Mouse (Mus musculus) embryonic facial prominence, embryonic 15.5 days (tissue): ENCODE data around the gene Rtn4r. TPM values are rescaled to one million over a fixed set of nuclear protein-coding genes. Genes with fewer than 3 reads are reported as not detected.
"Not testable (repeated sequence)": the region's sequence is repeated elsewhere in the genome, so short reads cannot be mapped to it uniquely, and the experiment has no call there.

Source experiments
- ATAC-seq: fragments of 200-750 bp; cut with Nextera tagmentation; 2 replicates; pipeline ENCODE4 v1.8.0; 2017; ENCODE audit warnings: low read depth, moderate TSS enrichment; ENCODE audit not compliant: insufficient number of reproducible peaks, low FRiP score, low TSS enrichment
- H3K27ac ChIP-seq: fragments of 300-500 bp; sonication (generic); replicated peaks from 2 replicates; pipeline ENCODE4 v1.5.1; 2015; ENCODE audit warnings: mild to moderate bottlenecking, inconsistent platforms
- H3K27me3 ChIP-seq: fragments of 300-500 bp; sonication (generic); 2 replicates; pipeline ENCODE4 v1.6.1; 2015; ENCODE audit warnings: inconsistent platforms
- H3K36me3 ChIP-seq: fragments of 300-500 bp; sonication (generic); 2 replicates; pipeline ENCODE4 v1.6.1; 2015; ENCODE audit warnings: mild to moderate bottlenecking, inconsistent platforms
- H3K4me1 ChIP-seq: fragments of 300-500 bp; sonication (generic); 2 replicates; pipeline ENCODE4 v1.6.1; 2015; ENCODE audit warnings: inconsistent platforms
- H3K4me2 ChIP-seq: fragments of 300-500 bp; sonication (generic); replicated peaks from 2 replicates; pipeline ENCODE4 v1.6.1; 2015; ENCODE audit warnings: mild to moderate bottlenecking, inconsistent platforms
- H3K4me3 ChIP-seq: fragments of 300-500 bp; sonication (generic); replicated peaks from 2 replicates; pipeline ENCODE4 v1.5.1; 2015; ENCODE audit warnings: mild to moderate bottlenecking, inconsistent platforms
- H3K9ac ChIP-seq: fragments of 300-500 bp; sonication (generic); 2 replicates; pipeline ENCODE4 v1.6.1; 2015; ENCODE audit warnings: inconsistent platforms
- H3K9me3 ChIP-seq: fragments of 300-500 bp; sonication (generic); replicated peaks from 2 replicates; pipeline ENCODE4 v1.6.1; 2016; ENCODE audit warnings: inconsistent platforms
- WGBS: fragments of 180-500 bp; shearing (Covaris S2); methylation state at CpG from one replicate; pipeline ENCODE4 v1.1.7; 2015; 5-methylcytosine and 5-hydroxymethylcytosine counted together
- polyA plus RNA-seq: library from polyadenylated mRNA; unstranded; fragments of >200 nt; fragmentation: Nextera tagmentation; extraction: Ambion mirVana; gene quantifications from 2 replicates; pipeline ENCODE4 v1.2.1, GENCODE M21; 2015

Rtn4r gene
- polyA plus RNA-seq, 1 experiment from 2014 or later, result 7.9 TPM

DNA sequence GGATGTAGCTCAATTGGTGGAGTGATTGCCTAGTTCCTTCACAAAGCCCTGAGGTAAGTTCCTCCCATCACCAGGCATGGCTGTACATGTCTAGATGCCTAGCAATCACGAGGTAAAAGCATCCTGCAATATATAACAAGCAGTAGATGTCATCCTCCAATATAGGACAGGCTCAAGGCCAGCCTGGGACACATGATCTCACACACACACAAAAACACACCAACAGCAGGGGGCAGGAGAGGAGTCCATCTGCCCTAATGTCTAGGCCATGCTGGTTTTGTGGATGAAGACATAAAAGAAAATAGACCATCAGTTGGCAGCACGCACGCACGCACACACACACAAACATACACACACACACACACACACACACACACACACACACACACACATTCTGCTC, 49.3 kb downstream of the Rtn4r start:
- no peak overlapping the region for H3K4me3 ChIP-seq
- ATAC-seq, result no peak
- WGBS, result 77% methylated on average over 4 of the region's 4 CpGs
- no peak overlapping the region for H3K4me2 ChIP-seq
- no peaks in the 10 kb centered on the region for H3K27me3 ChIP-seq
- no peak overlapping the region for H3K27ac ChIP-seq
- H3K9ac ChIP-seq, result no peak overlapping the region
- no peaks in the 10 kb centered on the region for H3K9me3 ChIP-seq
- H3K4me1 ChIP-seq, result peaks cover 42% of the 10 kb centered on the region
- H3K36me3 ChIP-seq, result no peaks in the 10 kb centered on the region

DNA sequence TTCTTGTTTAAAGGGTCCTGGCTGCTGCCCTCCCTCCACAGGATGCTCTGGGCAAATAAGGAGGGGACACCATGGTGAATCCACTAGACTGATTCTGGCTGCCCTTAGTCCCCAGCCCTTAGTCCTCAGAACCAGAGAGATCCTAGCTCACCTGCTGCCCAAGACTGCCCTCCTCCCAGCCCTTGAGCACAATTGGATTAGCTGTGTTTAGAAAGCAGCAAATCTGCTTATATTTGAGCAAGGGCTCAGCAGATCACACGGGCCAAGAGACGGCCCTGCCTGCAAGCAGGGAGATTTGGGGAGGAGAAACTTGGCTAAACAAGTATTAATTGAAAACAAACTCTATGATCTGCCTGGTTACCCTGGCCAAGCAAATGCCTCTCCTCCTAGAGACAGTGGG, 52.1 kb downstream of the Rtn4r start:
- Histone ChIP-seq H3K36me3 (no peaks in the 10 kb centered on the region), H3K4me1 (peaks cover 28% of the 10 kb centered on the region), H3K9me3 (no peaks in the 10 kb centered on the region), H3K9ac (no peak overlapping the region), H3K27ac (0 out of 2 replicates have a peak overlapping the region, but pooled peaks have one; percentile 1), H3K4me2 (no peak overlapping the region), H3K4me3 (no peak overlapping the region), H3K27me3 (no peaks in the 10 kb centered on the region)
- no peak for ATAC-seq
- 15% methylated on average over 2 of the region's 2 CpGs for WGBS

DNA sequence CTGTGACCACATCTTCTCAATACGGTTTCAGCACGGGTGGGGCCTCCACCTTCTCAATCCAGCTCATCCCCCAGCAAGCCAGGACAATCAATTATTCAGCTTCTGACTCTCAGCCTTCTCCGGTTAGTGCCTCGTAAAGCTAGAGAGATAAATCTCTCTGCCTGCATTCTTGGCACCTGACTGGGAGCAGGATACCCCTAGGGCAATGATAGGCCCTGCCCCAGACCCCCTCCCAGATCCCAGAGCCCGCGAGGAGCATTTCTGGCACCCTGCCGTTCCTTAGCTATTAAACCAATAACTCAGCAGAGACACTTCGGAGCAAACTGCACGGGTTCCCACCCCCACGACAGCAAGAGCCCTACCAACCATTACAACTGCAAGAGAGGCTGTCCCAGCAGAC, 54.0 kb downstream of the Rtn4r start:
- peaks cover 18% of the 10 kb centered on the region for H3K4me1 ChIP-seq
- no peak overlapping the region for H3K27ac ChIP-seq
- no peaks in the 10 kb centered on the region for H3K27me3 ChIP-seq

DNA sequence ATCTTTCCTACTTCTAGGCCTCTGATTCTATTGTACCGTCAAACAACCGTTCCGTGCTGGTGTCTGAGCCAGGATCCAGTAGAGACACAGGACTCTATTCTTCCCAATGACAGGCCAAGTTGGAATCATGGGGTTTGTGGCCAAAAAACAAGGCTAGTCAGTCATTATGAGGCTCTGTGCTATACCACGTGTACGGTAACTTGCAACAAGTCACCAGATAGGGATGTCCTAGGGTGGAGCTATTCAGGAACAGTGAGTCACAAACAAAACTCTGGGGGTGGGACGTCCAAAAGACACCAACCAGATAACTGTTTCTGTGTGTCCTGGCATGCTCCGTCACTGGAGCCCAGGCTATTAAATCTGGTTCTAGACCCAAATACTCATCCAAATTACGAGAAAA, 55.3 kb downstream of the Rtn4r start:
- Histone ChIP-seq H3K4me2 (no peak overlapping the region), H3K27me3 (no peaks in the 10 kb centered on the region), H3K4me1 (peaks cover 13% of the 10 kb centered on the region; the same call in 1 of the 2 replicates), H3K27ac (no peak overlapping the region), H3K9me3 (no peaks in the 10 kb centered on the region), H3K4me3 (no peak overlapping the region), H3K36me3 (no peaks in the 10 kb centered on the region), H3K9ac (no peak overlapping the region)
- WGBS, result 74% methylated on average over 8 of the region's 8 CpGs
- ATAC-seq, result no peak

More for the DNA sequence above, 54.0 kb downstream of the Rtn4r start:
- H3K36me3 ChIP-seq, result no peaks in the 10 kb centered on the region
- H3K4me2 ChIP-seq, result no peak overlapping the region
- H3K9ac ChIP-seq, result no peak overlapping the region
- no peaks in the 10 kb centered on the region for H3K9me3 ChIP-seq
- no peak for ATAC-seq
- no peak overlapping the region for H3K4me3 ChIP-seq
- 33% methylated on average over 10 of the region's 10 CpGs for WGBS

DNA sequence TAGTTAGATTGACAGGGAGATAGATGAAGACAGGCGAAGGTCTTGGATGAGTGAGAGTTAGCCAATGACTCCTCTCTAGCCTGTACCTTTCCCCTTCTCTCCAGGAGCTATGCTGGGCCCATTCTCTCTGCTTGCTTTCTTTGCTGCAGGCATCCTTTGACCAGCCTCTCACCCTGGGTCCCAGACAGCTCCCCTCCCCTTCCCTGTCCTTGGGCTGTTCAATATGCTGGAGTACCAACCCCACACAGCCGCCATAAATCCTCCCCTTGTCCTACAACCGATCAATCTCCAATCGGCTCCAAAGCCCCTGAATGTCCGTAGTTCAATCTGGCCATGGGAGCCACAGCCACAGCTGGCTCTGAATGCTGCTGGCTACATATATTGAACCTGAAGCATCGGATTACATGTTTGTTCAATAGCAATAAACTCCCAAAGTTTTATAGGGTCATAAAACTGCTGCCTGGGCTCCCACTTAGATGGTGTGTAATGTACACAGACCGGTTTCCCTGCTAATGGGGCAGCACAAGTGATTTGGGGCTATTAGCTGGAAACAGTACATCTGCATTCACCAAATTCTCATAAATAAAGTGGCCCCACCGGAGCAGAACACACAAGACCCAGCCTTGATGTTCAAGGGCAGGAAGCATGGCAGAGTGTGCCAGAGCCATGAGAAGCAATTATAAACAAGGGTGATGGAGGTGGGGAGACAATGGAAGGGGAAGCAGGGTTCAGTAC, 58.4 kb downstream of the Rtn4r start:
- 81% methylated on average over 8 of the region's 8 CpGs for WGBS
- H3K36me3 ChIP-seq, result no peaks in the 10 kb centered on the region
- no peaks in the 10 kb centered on the region for H3K4me1 ChIP-seq
- H3K27ac ChIP-seq, result no peak overlapping the region
- no peak for ATAC-seq
- H3K4me3 ChIP-seq, result no peak overlapping the region
- no peak overlapping the region for H3K4me2 ChIP-seq
- H3K9me3 ChIP-seq, result no peaks in the 10 kb centered on the region
- H3K9ac ChIP-seq, result no peak overlapping the region
- H3K27me3 ChIP-seq, result no peaks in the 10 kb centered on the region

DNA sequence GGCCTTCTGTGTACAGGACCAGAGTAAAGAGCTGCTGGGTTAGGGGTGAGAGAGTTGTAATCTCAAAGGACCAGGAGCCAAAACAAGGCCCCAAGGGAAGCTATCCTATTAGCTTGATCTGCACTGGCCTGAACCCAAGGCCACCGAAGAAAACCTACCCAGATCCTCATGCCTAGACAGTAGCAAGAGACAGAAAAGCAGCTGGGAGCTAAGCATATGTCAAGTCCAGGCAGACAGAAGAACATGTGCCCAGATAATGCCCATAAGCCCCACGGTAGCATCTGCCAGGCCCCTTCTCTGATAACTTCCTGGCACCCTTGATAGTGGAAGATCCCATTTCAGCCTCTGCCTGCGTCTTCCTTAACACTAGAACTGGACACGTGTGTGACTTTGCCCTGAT, 59.4 kb downstream of the Rtn4r start:
- H3K4me1 ChIP-seq, result no peaks in the 10 kb centered on the region
- WGBS, result 75% methylated on average over 4 of the region's 4 CpGs
- H3K9me3 ChIP-seq, result no peaks in the 10 kb centered on the region
- no peak overlapping the region for H3K27ac ChIP-seq
- H3K9ac ChIP-seq, result no peak overlapping the region
- H3K27me3 ChIP-seq, result no peaks in the 10 kb centered on the region
- H3K4me3 ChIP-seq, result no peak overlapping the region
- ATAC-seq, result no peak
- no peak overlapping the region for H3K4me2 ChIP-seq
- H3K36me3 ChIP-seq, result no peaks in the 10 kb centered on the region

DNA sequence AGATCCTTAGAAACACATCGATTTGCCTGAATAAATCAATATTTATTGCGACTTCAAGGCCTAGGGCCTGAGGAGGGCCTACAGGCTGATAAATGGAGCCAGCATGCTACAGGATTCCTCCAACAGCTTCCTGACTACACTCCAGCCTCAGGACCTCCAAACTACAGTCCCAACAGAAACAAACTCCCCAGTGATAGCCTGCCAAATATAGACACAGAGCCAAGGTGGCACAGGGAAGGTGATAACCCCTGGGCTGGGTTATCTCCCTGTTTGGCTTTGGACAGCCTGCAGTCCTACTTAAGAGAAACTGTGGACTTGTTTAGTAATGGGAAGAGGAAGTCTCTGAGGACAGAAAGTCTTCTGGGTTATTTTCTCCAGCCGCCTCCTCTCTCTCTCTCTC, 59.8 kb downstream of the Rtn4r start:
- ATAC-seq, result no peak
- Histone ChIP-seq H3K4me2 (no peak overlapping the region), H3K4me3 (no peak overlapping the region), H3K9ac (no peak overlapping the region), H3K27me3 (no peaks in the 10 kb centered on the region), H3K9me3 (no peaks in the 10 kb centered on the region), H3K36me3 (no peaks in the 10 kb centered on the region), H3K4me1 (no peaks in the 10 kb centered on the region), H3K27ac (no peak overlapping the region)
- 85% methylated on average over 3 of the region's 3 CpGs for WGBS

DNA sequence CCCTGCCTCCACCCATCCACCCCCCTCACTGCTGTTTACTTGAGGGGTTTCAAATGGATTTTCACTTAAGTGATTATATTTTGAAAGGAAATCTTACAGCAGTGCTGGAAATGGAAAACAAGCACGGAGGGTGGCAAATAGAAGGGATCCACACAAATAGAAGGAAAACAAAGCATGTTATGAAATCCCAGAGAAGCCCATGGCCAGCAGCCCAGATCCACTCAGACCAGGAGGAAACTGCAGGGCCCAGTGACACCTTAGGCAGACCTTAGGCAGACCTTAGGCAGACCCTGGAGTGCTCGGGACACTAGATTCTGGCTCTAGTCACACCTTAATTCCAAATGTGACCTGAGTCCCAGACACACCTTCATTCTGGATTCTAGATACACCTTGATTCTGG, 63.6 kb downstream of the Rtn4r start:
- Histone ChIP-seq H3K36me3 (no peaks in the 10 kb centered on the region), H3K4me1 (peaks cover 10% of the 10 kb centered on the region), H3K27me3 (no peaks in the 10 kb centered on the region), H3K9ac (no peak overlapping the region), H3K9me3 (no peaks in the 10 kb centered on the region), H3K4me2 (no peak overlapping the region), H3K27ac (no peak overlapping the region), H3K4me3 (no peak overlapping the region)
- WGBS, result 73% methylated on average over 2 of the region's 2 CpGs
- no peak for ATAC-seq

DNA sequence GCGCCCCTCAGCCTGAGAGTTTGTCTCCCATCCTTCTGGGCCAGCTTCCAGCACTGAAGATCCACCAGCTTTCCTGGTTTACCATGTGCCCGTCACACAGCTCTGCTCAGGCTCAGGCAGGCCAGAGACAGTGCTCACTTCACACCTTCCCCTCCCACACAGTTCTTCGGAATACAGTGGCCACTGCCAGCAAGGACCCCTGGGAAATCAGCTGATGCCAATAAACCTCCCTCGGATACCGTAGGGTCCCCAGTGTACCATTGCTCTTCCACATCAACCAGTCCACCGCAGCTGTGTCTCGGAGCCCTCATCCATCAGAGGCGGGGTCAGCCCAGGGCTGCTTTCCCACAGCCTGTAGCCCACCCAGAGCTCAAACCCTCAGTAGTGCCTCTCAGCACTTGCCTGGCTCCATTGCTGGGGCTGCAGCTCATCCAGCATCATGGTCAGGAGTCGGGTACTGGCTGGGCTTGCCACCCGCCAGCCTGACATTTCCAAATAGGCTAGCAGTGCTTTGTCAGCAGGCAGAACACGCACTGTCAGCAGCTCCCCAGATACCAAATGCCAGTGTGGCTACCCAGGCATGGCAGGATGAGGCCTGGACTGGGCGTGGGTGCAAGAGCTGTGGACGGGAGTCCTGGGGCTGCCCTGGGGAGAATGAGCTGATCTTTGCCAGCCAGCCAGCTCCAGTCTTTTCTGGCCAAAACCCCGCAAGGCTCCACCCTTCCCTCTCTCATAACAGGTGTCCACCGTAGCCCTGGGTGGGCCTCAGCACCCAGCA, 67.0 kb downstream of the Rtn4r start:
- no peaks in the 10 kb centered on the region for H3K36me3 ChIP-seq
- 0 out of 2 replicates have a peak, but pooled peaks have one; percentile 40 for ATAC-seq
- no peaks in the 10 kb centered on the region for H3K9me3 ChIP-seq
- H3K9ac ChIP-seq, result no peak overlapping the region
- peak overlapping the region; percentile 52 for H3K27ac ChIP-seq
- 62% methylated on average over 15 of the region's 15 CpGs for WGBS
- H3K4me3 ChIP-seq, result no peak overlapping the region
- H3K27me3 ChIP-seq, result no peaks in the 10 kb centered on the region
- peaks cover 10% of the 10 kb centered on the region for H3K4me1 ChIP-seq
- H3K4me2 ChIP-seq, result no peak overlapping the region

DNA sequence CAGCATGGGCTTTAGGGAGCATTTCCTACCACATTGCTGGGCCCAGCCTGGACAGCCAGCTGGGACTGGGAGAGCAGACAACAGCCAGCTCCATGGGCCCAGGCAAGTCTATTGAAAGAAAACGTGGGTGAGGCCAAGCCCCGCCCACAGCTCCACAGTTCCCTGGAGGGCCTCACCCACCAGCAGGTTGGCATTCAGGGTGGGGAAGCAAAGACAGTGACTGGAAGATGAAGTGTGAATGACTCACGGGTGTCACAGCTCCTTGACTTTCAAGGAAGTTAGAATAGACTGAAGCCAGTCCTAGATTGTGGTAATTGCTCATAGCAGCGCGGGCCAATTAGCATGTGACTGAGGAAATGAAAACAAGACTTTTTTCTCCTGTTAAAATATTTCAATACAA, 67.6 kb downstream of the Rtn4r start:
- peak overlapping the region; percentile 52 for H3K27ac ChIP-seq
- no peaks in the 10 kb centered on the region for H3K36me3 ChIP-seq
- peaks cover 10% of the 10 kb centered on the region for H3K4me1 ChIP-seq
- no peak overlapping the region for H3K9ac ChIP-seq
- 38% methylated on average over 5 of the region's 5 CpGs for WGBS
- ATAC-seq, result peak; percentile 49; the same call in 1 of the 2 replicates
- no peaks in the 10 kb centered on the region for H3K27me3 ChIP-seq
- no peak overlapping the region for H3K4me2 ChIP-seq
- H3K9me3 ChIP-seq, result no peaks in the 10 kb centered on the region
- H3K4me3 ChIP-seq, result no peak overlapping the region

DNA sequence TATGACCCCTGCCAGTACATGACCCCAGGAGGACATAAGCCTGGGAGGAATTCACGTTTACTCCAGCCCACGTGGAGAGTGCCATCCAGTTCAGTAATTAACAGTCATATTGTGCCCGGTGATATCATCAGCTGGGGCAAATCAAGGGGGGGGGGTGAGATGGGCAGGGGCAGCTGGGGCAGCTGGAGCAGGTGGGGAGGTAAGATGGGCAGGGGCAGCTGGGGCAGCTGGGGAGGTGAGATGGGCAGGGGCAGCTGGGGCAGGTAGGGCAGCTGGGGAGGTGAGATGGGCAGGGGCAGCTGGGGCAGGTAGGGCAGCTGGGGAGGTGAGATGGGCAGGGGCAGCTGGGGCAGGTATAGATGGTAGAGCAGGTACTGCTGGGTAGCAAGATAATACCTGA, 68.1 kb downstream of the Rtn4r start:
- ATAC-seq, H3K36me3 ChIP-seq, H3K9ac ChIP-seq, H3K9me3 ChIP-seq, H3K27me3 ChIP-seq, H3K4me3 ChIP-seq, H3K4me2 ChIP-seq, H3K27ac ChIP-seq: not testable (repeated sequence)
- peaks cover 10% of the 10 kb centered on the region for H3K4me1 ChIP-seq
- WGBS, result 44% methylated on average over 3 of the region's 3 CpGs
